Mouse (Mus musculus): ENCODE data around the gene Tmem51. TPM values are rescaled to one million over a fixed set of nuclear protein-coding genes. Genes with fewer than 3 reads are reported as not detected.

The Tmem51 gene
- total RNA-seq (2015) (16.8 and 18.7 TPM in 2 replicates), total RNA-seq (2017) (13.5 and 18.7 TPM in 2 replicates)

DNA sequence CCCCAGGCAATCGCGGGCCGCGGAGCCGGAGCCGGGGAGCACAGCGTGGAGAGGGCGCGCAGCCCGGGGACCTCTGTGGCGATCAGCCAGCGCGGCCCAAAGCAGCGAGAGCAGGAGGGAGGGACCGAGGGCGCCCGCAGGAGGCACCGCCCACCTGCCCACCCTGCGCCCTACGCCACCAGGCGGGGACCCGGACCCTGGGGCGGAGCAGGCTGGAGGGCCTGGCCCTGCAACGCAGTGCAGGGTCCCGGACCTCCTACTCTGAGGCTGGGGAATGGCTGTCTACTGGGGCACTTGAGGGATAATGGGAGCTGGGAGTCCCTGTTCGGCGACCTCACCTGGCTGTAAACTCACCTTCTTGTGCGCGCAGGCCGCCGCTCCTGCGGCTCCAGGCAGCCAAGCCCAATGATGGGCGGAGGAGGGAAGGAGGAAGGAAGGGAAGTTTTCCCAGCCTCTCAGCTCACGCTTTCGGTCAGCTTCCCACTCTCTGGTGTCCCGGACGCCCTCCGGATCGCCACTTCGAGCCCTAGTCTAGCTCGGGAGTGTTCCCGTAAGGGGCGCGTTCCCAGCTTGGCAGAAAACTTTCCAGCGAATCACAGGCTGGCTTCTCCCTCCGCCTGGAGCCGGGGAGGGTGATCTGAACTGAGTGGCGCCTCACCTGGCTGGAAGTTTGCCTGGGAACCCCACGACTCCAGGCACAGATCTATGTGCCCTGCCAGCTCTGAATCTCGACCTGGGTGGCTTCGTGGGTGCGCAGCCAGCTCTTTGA, at the start of gene Tmem51:
Tmem51 (minus strand) TSS at position 174 of the 769 bp plus-strand sequence.
- peak; percentile 36 for ATAC-seq (ENCODE audit: poor library complexity, severe bottlenecking)

DNA sequence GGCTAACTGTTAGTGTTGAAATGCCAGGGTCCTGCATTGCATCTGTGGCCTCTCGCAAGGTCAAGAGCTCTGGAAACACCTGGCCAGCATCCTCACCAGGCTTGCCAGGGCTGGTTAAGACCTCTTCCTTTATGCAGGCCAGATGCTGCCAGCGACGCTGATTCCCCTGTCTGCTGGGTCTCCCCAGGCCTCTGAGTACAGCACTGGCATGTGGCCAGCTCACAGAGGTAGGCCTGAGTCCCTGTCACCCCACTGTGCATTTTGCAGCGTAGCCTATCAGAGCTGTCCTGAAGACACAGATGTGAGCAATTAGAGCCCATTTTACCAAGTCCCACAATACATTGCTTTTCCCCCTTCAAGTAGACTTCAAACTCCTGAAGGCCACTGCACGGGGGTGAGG, 46.1 kb upstream of the Tmem51 start:
- ATAC-seq (ENCODE audit: poor library complexity, severe bottlenecking), result no peak

DNA sequence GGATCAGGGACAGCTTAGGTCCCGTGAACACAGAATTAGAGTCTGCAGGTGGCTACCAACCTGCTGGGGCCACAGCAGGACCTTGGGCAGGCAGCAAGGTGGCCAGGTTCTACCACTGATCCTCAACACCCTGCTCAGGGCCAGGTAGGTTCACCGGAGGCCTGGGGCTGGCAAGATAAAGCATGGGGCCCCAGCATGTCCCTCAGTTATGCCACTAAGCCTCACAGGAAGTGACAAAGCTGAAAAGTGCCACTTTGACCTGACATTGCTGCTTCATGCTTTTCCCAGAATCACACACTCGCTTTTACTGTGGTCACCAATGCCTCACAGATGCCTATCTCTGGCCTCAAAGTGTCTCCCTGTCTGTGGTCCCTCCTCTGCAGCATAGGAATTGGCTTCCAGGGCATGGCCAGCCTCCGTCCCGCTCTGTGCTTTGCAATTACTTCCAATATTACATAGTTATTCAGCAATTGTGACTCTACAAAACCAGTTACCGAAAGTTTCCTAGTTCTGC, 43.2 kb upstream of the Tmem51 start:
- ATAC-seq (ENCODE audit: poor library complexity, severe bottlenecking), result no peak

DNA sequence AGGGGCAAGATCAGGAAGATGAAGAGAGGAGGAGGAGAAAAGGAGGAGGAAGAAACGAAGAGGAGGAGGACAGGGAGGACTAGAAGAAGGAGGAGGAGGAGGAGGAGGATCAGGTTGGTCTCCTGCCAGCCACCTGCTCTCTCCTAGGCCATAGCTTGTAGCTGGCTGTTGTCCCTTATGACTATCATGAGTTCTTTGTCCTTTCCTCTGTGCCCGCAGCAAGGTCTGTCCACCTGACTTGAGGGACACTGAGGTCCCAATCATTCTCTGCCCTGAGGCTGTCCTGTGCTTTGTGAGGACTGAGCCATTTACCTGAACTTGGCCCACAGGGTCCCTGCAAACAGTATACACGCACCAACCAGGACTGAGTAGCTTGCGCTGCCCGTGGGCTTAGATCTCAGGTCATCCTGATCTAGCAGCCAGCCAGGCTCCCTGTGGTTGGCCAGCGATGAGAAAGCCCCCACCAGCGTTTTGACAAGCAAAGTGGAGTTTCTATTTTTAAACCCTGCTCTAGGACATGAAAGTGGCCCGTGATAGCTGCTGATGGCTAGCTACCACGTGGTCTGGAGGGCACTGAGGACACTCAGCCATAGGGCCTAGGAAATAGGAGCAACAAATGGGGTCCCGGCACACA, 42.7 kb upstream of the Tmem51 start:
- no peak for ATAC-seq (ENCODE audit: poor library complexity, severe bottlenecking)

DNA sequence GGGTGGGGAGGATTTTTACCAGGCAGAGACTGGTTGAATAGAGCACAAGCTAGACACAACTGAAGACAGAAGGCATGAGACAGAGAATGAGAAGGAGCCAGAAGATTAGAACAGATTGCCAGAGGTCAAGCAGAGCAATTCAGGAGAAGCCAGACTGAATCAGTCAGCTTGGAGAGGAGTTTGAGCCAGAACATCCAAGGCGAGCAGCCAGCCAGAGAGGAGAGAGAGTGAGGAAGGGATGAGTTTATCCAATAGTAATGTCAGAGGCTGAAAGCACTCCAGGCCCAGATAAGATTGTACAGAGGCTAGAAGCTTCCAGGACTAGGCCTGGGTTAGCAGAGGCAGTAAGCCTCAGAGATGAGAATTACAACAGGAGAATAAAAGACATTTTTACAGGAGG, 37.1 kb upstream of the Tmem51 start:
- no peak for ATAC-seq (ENCODE audit: poor library complexity, severe bottlenecking)

DNA sequence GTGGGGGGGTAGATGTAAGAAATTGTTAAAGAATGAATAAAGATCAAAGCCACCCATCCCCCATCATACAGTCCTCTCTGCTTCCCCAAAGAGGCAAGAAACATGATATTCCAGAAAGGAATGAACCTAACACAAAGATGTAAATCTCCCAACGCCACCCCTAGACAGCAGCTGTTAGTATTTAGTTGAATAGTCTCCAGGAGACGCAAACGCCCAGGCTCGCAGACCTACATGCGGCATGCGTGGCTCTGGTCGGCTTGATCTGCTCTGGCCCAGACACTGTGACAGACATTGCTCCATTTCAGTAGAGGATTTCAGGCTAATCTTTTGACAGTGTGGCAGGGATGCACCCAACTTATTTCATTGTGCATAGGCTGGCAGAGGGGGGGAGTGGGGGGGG, 34.4 kb upstream of the Tmem51 start:
- ATAC-seq (ENCODE audit: poor library complexity, severe bottlenecking), result no peak

DNA sequence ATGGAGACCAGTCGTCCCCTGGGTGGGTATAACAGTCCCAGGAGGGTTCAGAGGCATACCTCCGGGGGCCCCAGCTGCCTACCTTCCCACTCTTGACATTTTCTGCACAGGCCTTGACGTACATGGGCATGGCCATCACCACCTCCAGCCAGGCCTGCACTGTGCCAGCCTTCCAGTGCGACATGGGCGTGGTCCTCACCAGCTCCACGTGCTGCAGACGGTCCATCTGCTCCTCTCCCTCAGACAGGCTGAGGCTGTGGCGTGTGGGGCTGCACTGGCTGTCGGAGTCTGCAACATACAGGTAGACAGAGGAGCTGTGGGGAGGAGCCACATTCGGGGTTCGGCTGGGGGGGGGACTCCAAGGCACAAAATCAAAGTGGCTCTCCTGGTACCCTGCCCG, 33.9 kb upstream of the Tmem51 start:
- no peak for ATAC-seq (ENCODE audit: poor library complexity, severe bottlenecking)

DNA sequence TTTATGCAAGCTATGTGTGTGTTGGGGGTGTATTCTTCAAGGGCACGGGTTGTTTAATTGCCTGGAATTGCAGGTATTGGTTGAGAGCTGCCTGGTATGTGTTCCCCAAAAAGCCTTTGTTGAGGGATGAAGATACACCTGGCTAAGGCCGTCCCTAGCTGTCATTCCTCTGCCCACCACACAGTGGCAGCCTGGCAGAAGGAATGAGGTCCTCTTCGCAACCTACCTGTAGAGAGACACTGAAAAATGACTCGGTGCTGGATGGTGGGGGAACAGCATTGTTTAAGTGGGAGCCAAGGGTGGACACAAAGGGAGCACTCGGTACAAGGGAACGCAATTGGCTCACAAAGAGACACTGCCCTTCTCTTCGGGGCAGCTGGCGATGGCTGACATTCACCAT, 29.2 kb upstream of the Tmem51 start:
- ATAC-seq (ENCODE audit: poor library complexity, severe bottlenecking), result no peak

DNA sequence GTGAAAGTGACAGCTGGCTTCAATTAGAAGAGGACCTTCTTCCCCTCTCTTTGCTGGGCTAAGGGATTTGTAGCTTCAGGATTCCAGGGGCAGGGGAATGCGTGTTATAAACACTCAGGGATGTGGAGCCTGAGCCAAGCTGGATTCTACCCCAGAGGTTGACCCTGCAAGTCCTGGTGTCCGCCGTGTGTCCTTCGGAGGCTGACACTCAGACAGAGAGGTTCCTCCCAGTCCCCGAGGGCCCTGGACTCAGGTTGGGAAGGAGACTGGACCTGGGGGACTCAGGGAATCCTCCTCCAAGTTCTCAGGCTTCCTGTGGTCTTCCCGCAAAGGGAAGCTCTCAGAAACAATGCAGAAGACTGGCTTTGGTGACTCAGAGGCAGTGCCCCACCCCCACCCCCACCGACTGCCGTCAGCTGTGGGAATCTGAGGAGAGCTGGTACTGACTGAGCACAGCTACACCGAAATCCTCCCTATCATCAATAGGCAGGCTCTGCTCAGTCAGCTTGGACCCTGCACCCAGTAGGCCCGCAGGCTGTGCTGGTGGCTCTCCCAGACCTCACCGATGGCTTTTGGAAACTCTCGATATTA, 19.1 kb upstream of the Tmem51 start:
- no peak for ATAC-seq (ENCODE audit: poor library complexity, severe bottlenecking)

DNA sequence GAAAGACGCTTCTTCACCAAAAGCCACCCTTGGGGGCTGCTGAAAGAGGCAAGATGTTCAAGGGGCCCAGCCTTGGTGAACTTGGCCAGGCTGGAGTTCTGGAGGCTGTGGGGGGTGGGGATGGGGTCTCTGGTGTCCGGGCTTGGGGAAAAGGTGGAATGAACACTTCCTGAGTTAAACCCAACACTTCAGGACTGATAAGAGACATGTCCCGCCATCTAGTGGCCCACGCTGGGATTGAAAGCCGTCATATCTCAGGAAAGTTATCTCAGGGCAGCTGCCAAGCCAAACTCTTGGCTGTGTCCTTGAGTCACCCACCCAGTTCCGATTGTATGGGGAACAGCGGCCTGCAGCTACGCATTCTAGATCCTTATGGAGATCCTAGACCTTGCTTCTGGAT, 14.2 kb upstream of the Tmem51 start:
- ATAC-seq (ENCODE audit: poor library complexity, severe bottlenecking), result peak; percentile 62

DNA sequence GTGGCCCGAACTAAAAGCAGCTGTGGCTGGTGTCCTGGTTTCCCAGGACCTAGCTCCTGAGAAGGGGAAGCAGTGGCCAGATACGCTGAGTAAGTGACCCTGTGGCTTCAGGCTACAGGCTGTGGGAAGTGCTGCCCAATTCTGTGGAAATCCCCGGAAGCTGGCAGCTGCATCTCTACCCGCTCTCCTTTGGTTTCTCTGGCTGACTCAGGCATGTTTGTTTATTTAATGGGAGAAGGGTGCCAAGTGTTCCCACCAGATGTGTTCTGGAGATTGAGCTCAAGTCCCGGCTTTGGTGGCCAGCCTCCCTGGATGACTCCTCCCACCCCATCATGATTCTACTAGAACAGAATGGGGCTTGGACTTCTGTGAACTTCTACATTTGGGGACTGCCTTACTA, 13.8 kb upstream of the Tmem51 start:
- ATAC-seq (ENCODE audit: poor library complexity, severe bottlenecking), result peak; percentile 85

DNA sequence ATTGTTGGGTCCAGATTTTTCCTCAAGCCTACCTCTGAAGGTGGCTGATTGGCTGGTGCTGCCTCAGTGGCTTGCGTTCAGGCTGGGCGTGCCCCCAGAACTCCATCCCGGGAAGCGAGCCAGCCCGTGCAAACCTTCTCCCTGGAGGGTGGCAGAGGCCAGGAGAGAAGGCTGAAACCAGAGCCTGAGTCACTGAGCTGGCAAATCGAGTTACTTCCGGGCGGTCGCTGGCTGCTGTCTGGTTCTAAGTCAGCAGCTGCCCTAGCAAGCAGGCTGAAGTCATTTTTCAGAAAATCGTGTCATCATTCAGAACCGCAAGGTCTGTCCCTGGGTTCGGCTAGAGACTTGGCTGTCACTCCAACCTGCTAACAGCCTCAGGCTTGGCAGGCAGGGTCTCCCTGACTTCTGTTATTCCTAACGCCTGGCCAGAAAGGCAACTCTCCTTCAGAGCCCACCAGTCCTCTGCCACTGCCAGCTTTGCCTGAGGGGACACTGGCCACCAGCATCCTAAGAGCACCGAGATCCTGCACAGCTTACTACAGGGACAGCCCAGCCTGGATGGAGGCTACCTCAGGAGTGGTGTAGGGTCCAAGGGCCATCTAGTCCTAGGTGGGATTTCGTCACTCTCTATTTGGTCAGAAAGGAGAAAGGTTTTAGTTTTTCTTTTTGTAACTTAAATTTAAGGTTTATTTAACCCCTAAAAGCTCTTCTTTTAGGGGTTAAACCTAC, 11.6 kb upstream of the Tmem51 start:
- no peak for ATAC-seq (ENCODE audit: poor library complexity, severe bottlenecking)

DNA sequence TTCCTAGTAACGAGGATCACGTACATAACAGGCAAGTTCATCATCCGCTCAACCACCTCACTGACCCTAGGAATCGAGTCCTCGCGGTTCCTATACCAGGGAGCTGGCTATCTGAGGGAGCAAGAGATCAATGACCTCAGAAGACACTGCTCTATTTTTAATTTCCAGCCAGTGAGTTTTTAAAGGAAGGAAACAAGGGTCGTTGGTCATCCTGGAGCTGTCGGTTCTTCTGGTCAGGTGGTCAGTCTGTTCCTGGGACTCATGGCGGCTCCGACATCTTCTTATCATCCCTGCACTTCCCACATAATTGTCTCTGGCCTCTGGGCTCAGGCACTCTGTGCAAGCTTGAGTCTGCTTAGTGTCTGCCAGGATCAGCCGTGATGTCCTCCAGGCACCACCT, 10.3 kb upstream of the Tmem51 start:
- ATAC-seq (ENCODE audit: poor library complexity, severe bottlenecking), result no peak

DNA sequence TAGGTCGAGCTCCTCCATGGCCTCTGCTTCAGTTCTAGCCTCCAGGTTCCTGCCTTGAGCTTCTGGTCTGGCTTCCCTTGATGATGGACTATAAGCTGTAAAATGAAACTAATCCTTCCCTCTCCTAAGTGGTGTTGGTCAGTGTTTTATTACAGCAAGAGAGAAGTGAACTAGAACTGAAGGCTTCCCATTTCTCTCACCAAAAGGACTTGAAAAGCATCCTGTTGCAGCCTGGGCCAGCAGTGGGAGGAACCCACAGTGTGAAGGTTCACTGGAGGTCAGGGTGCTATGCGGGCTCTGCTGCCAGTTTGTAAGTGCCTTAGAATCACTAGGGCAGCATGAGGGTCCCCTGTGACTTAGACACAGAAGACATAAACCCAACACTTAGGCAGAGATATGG, 7.0 kb upstream of the Tmem51 start:
- ATAC-seq (ENCODE audit: poor library complexity, severe bottlenecking), result peak; percentile 78

DNA sequence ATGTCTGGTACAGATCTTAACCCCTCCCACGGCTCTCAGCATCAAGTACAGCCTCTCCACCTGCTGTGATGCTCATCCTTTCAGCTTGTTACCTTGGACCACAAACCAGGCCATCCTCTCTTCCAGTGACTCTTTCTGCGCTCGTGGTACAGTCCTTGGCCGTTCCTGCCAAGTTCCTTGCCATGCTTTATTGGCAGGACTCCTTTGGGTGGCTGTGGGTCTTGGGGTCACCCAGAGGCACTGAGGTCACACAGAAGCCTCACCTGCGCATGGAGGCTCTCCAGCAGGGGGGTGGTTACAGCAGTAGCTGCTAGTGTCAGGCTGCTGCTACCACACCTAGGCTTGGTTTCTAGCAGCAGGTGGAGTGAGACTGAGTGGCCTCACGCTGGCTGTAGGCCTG, 5.9 kb upstream of the Tmem51 start:
- ATAC-seq (ENCODE audit: poor library complexity, severe bottlenecking), result no peak

DNA sequence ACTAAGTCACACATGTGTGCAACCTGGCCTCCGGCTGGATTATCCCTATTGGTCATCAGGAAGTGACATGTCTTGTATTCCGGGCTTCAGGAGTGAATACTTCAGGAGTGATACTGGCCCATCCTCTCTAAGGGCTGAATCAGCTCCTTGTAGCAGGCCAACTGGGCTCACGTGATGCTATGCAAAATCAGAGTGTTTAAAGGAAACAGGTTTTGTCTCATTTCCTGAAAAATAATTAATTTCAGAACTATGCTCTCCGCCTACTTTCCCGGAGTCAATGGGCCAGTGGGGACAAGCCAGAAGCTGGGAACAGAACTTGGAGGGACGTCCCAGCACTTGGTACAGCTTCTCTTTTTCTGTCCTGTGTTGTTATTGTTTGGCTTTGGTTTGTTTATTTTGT, 4.7 kb upstream of the Tmem51 start:
- ATAC-seq (ENCODE audit: poor library complexity, severe bottlenecking), result no peak

DNA sequence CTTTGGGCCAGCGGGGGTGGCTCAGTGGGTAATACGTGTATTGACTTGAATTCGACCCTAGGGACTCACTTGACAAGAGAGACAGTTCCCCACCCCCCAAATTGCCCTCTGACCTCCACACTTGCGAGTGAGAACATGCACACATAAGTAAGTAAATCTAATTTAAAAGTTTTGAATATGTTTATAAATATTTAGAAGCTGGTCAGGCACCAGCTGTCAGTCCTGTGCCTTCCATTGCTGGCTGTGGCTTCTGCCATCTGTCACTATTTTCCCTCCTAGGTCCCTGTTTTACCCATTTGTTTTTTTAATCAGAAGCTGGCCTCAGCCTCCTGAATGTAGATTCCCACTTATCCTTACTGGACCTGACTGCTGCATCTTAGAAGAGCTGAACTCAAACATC, 4.3 kb upstream of the Tmem51 start:
- ATAC-seq (ENCODE audit: poor library complexity, severe bottlenecking), result no peak

DNA sequence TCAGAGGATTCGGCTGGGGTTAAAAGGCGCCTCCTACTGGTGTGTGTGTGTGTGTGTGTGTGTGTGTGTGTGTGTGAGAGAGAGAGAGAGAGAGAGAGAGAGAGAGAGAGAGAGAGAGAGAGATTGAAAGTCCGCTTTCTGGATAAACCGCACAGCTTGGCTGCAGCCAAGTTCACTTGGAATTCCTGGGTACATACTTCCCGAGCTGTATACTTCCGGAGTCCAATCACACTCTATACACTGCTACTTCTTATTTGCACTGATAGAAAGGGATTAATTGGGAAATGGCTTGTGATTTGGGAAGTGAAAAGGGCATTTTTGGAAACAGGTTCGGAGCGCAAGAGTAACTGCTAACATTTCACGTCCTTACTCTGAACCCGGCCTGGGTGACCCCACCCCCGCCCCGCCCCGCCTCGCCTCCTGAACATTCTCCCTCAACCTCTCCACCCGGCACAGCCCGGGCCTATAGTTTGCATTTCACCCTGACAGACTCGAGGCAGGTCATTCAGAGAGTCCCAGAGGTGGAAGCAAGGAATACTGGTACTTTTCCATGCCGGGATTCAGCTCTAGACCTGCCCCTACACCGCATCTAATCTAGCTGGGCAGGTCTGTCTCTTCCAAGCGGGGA, 946 bp upstream of the Tmem51 start:
- ATAC-seq (ENCODE audit: poor library complexity, severe bottlenecking), result no peak

DNA sequence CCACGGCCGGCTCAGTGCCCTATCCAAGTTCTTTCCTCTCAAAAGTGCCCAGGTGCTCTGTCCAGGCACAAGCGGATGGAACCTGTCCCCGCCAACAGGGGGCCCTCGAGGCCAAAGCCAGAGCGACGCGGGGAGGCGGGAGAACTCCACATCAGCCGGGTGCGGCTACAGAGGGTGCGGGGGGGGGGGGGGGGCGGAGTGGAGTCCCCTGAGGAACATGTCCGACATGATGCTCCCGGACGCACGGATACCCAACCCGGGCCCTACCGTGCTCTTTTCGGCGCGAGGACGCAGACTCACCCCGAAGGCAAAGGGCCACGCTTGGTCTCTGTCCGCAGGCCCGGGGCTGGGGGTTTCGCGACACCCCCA, 358 bp downstream of the Tmem51 start:
- peak; percentile 58 for ATAC-seq (ENCODE audit: poor library complexity, severe bottlenecking)

DNA sequence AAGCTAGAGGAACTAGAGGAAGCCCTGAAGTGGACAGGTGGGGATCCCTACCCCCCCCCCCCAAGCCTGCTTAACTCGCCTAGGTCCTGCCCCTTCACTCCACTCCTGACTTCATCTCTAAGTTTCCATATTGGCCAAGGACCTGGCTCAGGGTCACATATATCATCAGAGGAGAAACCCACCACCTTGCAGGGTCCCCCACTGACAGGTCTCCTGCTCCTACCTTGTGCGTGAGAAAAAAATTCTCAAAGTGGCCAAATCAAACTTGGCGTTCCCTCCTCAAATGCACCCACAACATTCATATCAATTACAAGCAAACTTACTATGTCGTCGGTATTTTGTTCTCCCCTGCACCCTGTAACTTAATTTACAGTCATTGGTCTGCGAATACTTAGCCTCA, 911 bp downstream of the Tmem51 start:
- ATAC-seq (ENCODE audit: poor library complexity, severe bottlenecking), result no peak

DNA sequence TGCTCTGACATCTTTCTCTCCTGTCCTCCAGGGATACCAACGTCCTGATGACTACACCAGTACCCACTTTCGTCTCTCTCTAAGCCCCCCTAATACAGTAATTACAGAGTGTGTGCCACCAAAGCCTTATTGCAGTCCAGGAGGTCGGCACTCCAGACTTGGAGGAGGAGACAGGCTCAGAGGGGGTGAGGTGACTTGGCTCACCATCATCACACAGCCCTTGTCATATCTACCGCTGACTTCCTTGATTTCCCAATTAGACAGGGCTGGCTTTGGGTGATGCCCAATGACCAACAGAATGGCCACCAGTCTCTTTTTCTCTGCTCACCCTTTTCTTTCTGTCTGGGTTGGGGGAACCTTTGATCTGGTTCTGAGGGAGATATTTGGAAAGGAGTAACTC, 1.4 kb downstream of the Tmem51 start:
- ATAC-seq (ENCODE audit: poor library complexity, severe bottlenecking), result no peak

All from megakaryocyte, adult 5-6 weeks (primary cell).